Mouse (Mus musculus) testis, adult 2 months (tissue): ENCODE data around the gene Ssr2.

ENCODE experiments used
- CTCF ChIP-seq: fragments of 200-500 bp; IDR thresholded peaks from 2 replicates; pipeline ENCODE4 v1.5.1; 2012; ENCODE audit warnings: low read depth, mild to moderate bottlenecking, inconsistent platforms, low read length, moderate library complexity; ENCODE audit not compliant: control insufficient read depth, insufficient read depth, insufficient replicate concordance
- POLR2A ChIP-seq: fragments of 200-500 bp; IDR thresholded peaks from 2 replicates; pipeline ENCODE4 v1.6.1; 2012; ENCODE audit warnings: low read depth, mild to moderate bottlenecking, inconsistent platforms, low read length, moderate library complexity; ENCODE audit not compliant: control insufficient read depth

DNA sequence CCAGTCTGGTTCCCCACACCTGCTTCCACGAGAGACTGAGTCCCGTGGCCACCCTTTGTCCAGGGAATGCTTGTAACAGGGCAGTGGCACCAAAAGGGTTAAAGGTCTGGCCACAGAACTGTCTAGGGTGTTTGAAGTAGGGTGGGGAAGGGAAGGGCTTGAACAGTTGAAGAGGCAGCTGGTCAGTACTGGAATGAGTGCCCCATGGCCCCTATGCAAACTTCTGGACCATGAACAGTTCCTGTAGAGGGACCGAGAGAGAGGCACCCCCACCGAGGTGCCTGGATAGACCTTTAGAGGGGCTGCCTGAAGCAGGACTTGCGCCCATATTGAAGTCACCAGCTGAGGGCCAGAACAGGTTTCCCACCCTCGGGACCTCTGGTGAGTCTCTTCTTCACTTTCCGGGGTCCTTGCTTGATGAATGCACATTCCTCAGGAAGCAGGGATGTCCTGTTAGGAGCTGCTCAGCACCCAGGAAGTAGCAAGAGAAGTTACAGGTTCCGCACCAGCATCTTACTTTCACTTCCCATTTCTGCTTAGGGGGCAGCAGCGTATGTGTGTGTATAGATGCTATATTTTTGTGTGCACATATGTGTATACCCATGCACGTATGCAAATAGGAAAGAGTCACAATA lies 17.4 kb downstream of the Ssr2 start:
- TF ChIP-seq CTCF (no peak), POLR2A (no peak)
